Mouse (Mus musculus): ENCODE data around the gene Gm20538. TPM values are rescaled to one million over a fixed set of nuclear protein-coding genes. Genes with fewer than 3 reads are reported as not detected.
A peak's percentile ranks its signal among the peaks of the same experiment; 100 is the strongest.

Gene Gm20538
- total RNA-seq, 2 experiments from 2014 or later, result not detected

DNA sequence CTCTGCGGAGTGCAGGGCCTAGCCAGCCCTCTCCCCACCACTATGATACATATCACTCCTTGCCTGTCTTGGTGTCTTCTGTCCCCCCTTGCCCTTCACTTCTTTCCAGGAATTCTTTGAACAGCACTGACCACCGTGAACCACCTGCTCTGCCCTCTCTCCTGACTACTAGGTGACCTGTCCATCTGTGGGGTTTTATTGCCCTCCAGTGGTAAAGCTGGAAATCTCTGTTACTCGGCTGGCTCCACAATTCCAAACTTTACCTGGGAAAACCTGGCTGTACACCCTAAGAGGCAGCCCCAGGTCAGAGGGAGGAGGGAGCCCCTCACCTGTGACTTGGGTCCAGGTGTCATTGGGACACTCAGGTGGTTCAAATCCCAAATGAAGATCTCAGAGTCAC lies 17.3 kb downstream of the Gm20538 start:
- DNase-seq (ENCODE audit: low spot score in 2 of 2), result no peak

DNA sequence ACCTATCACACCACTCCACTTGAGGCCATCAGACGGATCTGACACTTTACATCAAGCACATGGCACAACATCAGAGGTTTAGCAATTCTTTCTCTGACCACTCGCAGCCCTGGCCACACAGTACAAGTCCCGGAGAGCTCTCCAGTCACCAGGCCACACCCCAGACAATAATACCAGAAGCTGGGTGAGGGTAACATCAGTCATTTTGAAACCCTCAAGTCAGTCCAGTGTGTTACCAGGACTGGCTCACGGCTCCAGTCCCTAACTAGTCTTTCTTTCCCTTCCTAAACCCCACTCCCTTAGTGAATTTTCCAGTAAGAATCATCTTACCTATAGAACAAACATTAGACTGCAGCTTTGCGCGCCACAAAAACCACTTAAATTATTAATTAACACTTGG lies 22.6 kb downstream of the Gm20538 start:
- no peak for DNase-seq (ENCODE audit: low spot score in 2 of 2)

- no peak for DNase-seq (ENCODE audit: low spot score in 2 of 2)
Observed at GRCm38 (mm10) chr19:44525551-44526205, 27.0 kb downstream of the Gm20538 start.

- no peak for DNase-seq (ENCODE audit: low spot score in 2 of 2)
Observed at GRCm38 (mm10) chr19:44519152-44519551, 33.5 kb downstream of the Gm20538 start.

GRCm38 (mm10) chr19:44517996-44518768 lies 34.4 kb downstream of the Gm20538 start:
- DNase-seq (ENCODE audit: low spot score in 2 of 2), result no peak

GRCm38 (mm10) chr19:44515769-44516168 lies 36.9 kb downstream of the Gm20538 start:
- no peak for DNase-seq (ENCODE audit: low spot score in 2 of 2)

GRCm38 (mm10) chr19:44514521-44515451 lies 37.8 kb downstream of the Gm20538 start:
- no peak for DNase-seq (ENCODE audit: low spot score in 2 of 2)

- no peak for DNase-seq (ENCODE audit: low spot score in 2 of 2)
Observed at GRCm38 (mm10) chr19:44513921-44514482, 38.6 kb downstream of the Gm20538 start.

- DNase-seq (ENCODE audit: low spot score in 2 of 2), result no peak
Observed at GRCm38 (mm10) chr19:44513054-44513833, 39.4 kb downstream of the Gm20538 start.

DNA sequence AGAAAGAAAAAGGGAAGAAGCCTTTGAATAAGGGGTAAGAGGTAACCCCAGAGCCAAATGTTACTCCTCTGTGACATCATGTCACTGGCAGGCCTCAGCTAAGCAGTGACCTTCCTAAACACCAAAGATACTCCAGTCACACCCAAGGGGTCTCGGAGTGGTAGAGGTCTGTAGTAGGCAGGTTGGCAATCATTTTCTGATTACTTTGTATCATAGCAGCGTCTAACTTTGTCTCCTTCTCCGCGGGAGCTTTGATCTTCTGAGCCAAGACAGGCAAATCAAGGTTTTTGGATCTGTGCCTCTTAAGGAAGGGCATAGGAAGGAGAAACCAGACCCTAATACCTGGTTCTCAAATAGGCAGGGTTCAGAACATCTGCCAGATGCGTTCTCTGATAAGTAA lies 40.0 kb downstream of the Gm20538 start:
- no peak for DNase-seq (ENCODE audit: low spot score in 2 of 2)

- peak in 1 of 2 experiments; percentile 12 for DNase-seq (ENCODE audit: low spot score in 2 of 2)
Observed at GRCm38 (mm10) chr19:44511451-44512231, 41.0 kb downstream of the Gm20538 start.

DNA sequence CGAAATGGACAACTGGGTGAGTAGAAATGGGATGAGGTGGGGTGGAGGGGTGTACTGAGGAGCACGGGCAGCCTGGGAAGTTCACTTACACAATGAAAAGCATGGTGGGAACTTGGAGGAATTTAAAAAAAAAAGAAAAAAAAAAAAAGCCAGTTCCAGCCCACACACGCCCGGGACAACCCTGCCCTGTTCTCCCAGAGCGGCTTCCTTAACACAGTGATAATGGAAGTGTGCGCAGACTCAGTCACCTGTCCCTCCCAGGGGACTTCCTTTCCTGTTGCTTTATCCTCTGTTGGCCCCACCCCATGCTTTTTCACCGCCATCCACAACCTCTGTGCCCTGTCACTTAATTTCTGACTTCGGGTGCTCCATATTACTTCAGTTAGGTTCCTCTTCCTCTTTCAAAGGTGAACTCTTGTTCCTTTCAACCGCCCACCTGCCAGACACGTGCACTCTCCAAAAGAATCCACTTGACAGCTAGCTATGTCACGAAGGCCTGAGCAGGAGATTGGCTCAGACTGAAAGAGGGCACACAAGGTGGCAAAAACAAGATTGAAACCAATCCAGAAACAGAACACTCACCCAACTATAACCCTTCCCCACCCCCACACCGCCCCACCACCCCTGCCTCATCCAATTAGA lies 42.0 kb downstream of the Gm20538 start:
- DNase-seq (ENCODE audit: low spot score in 2 of 2), result no peak

DNA sequence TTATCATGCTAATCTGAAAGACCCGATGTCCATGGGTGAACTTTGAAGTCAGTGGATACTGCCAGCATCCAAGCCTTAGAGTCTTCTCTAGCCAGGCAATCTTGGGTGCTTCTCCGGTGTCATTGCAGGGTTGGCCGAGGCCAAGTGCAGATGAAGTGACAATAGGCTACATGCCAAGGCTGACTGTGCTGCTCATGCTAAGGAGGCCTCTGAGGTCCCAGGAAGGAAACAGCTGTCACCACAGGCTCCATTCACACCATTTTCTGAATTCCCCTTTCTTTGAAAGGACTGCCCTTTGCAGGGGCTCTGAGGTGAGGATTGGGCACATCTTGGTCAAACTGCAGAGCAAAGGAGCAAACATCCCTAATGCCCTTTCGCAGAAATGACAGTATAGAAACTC lies 49.9 kb downstream of the Gm20538 start:
- no peak for DNase-seq (ENCODE audit: low spot score in 2 of 2)

DNA sequence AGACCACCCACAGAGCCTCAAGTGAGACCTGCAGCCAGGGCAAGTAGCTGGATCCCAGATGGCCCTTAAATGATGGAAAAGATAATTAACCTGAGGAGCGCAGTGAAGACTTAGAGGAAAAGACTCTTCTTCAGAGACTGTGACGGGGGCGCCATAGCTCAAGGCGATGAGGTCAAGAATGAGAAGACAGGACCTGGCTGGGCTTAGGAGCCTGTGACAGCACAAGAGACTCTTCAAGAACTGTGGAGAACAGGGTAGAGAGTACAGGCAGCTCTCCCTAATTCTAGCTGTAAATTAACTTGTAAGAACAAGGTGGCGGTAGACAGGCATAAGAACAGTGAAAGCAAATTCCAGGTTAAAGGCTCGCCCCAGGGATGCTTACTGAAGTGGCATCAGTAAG lies 50.7 kb downstream of the Gm20538 start:
- DNase-seq (ENCODE audit: low spot score in 2 of 2), result no peak

- DNase-seq (ENCODE audit: low spot score in 2 of 2), result no peak
Observed at GRCm38 (mm10) chr19:44500240-44500639, 52.4 kb downstream of the Gm20538 start.

GRCm38 (mm10) chr19:44498936-44499335 lies 53.7 kb downstream of the Gm20538 start:
- DNase-seq (ENCODE audit: low spot score in 2 of 2), result no peak

DNA sequence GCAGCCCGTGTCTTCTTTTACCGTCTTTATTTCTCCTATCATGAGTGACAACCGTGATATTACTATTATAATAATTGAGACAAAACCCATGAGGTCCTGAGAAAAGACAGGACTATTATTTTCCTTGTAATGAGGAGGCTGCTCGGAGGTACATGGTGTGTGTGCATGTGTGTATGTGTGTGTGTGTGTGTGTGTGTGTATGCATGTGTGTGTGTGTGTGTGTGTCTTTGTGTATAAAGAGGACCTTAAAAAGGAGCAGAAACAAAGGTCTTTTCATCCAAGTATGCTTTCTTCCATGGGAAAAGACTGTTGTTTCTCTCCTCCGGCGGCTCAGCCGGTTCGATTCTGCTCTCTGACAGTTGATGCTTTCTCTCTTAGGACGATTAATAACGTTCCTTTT lies 55.7 kb downstream of the Gm20538 start:
- DNase-seq (ENCODE audit: low spot score in 2 of 2), result no peak

- DNase-seq (ENCODE audit: low spot score in 2 of 2), result no peak
Observed at GRCm38 (mm10) chr19:44496511-44496910, 56.1 kb downstream of the Gm20538 start.
